Mouse (Mus musculus) forebrain, postnatal 0 days (tissue): ENCODE data around the gene Atg2a. TPM values are rescaled to one million over a fixed set of nuclear protein-coding genes. Genes with fewer than 3 reads are reported as not detected.
A peak's percentile ranks its signal among the peaks of the same experiment; 100 is the strongest.

Source experiments
- ATAC-seq: fragments of 200-750 bp; cut with Nextera tagmentation; 2 replicates; pipeline ENCODE4 v1.8.0; 2017; ENCODE audit warnings: mild to moderate bottlenecking, moderate library complexity
- DNase-seq: peaks from one replicate; pipeline ENCODE4 v3.0.0-alpha.2; 2015
- H3K27ac ChIP-seq: fragments of 300-500 bp; sonication (generic); 2 replicates; pipeline ENCODE4 v1.5.1; 2014; ENCODE audit warnings: low read depth, mild to moderate bottlenecking, antibody characterized with exemption, low read length, moderate library complexity, mixed read lengths
- H3K27me3 ChIP-seq: fragments of 300-500 bp; sonication (generic); 2 replicates; pipeline ENCODE4 v1.6.1; 2014; ENCODE audit warnings: mild to moderate bottlenecking, low read length, mixed read lengths; ENCODE audit not compliant: insufficient read depth
- H3K36me3 ChIP-seq: fragments of 300-500 bp; sonication (generic); 2 replicates; pipeline ENCODE4 v1.6.1; 2014; ENCODE audit warnings: mild to moderate bottlenecking, moderate library complexity; ENCODE audit not compliant: insufficient read depth
- H3K4me1 ChIP-seq: fragments of 300-500 bp; sonication (generic); 2 replicates; pipeline ENCODE4 v1.6.1; 2014; ENCODE audit warnings: antibody characterized with exemption; ENCODE audit not compliant: insufficient read depth
- H3K4me2 ChIP-seq: fragments of 300-500 bp; sonication (generic); 2 replicates; pipeline ENCODE4 v1.6.1; 2014; ENCODE audit warnings: low read depth, mild to moderate bottlenecking, moderate library complexity
- H3K4me3 ChIP-seq: fragments of 300-500 bp; sonication (generic); 2 replicates; pipeline ENCODE4 v1.5.1; 2014; ENCODE audit warnings: low read depth, low read length, mixed read lengths
- H3K9ac ChIP-seq: fragments of 300-500 bp; sonication (generic); 2 replicates; pipeline ENCODE4 v1.6.1; 2014; ENCODE audit warnings: mild to moderate bottlenecking
- H3K9me3 ChIP-seq: fragments of 300-500 bp; sonication (generic); 2 replicates; pipeline ENCODE4 v1.6.1; 2016; ENCODE audit warnings: low read length
- CTCF ChIP-seq: sonication (generic); IDR thresholded peaks from 2 replicates; pipeline ENCODE4 v1.5.1; 2016; ENCODE audit warnings: antibody characterized with exemption, control low read depth, low read depth
- WGBS: fragments of 180-500 bp; shearing (Covaris S2); extraction: QIAGEN DNeasy Blood & Tissue Kit; methylation state at CpG from one replicate; pipeline ENCODE4 v1.1.7; 2014; 5-methylcytosine and 5-hydroxymethylcytosine counted together
- polyA plus RNA-seq: library from polyadenylated mRNA; unstranded; fragments of >200 nt; fragmentation: Nextera tagmentation; extraction: Ambion mirVana; gene quantifications from 2 replicates; pipeline ENCODE4 v1.2.1, GENCODE M21; 2015
- total RNA-seq: library from RNA; depleted of rRNA; stranded (reverse); fragments of >200 nt; gene quantifications from 2 replicates; pipeline ENCODE4 v1.2.3, GENCODE M21; 2014

The Atg2a gene
- total and polyA plus RNA-seq, 2 experiments from 2014 or later, result 7.6 to 26.7 TPM

- H3K9ac ChIP-seq, result no peak overlapping the region
- no peaks in the 10 kb centered on the region for H3K9me3 ChIP-seq
- no peak for DNase-seq
- no peaks in the 10 kb centered on the region; the same call in 1 of the 2 replicates for H3K4me1 ChIP-seq
- H3K4me3 ChIP-seq, result no peak overlapping the region
- 91% methylated on average over 8 of the region's 8 CpGs for WGBS
- no peak for TF ChIP-seq CTCF
- 0 out of 2 replicates have a peak overlapping the region, but pooled peaks have one; percentile 21 for H3K27ac ChIP-seq
- H3K36me3 ChIP-seq, result peaks cover 38% of the 10 kb centered on the region
- no peak for ATAC-seq
- H3K4me2 ChIP-seq, result no peak overlapping the region
- no peaks in the 10 kb centered on the region for H3K27me3 ChIP-seq
These were observed 21.5 kb downstream of the Atg2a start for GRCm38 (mm10) chr19:6262839-6263433.

GRCm38 (mm10) chr19:6264200-6264599, 22.7 kb downstream of the Atg2a start:
- no peak overlapping the region for H3K4me3 ChIP-seq
- no peak overlapping the region for H3K4me2 ChIP-seq
- WGBS, result 76% methylated on average over 9 of the region's 9 CpGs
- no peak overlapping the region for H3K27ac ChIP-seq
- peaks cover 26% of the 10 kb centered on the region for H3K36me3 ChIP-seq
- no peaks in the 10 kb centered on the region for H3K9me3 ChIP-seq
- DNase-seq (no peak), ATAC-seq (no peak)
- no peak overlapping the region for H3K9ac ChIP-seq
- no peak for TF ChIP-seq CTCF
- H3K27me3 ChIP-seq, result no peaks in the 10 kb centered on the region
- H3K4me1 ChIP-seq, result no peaks in the 10 kb centered on the region; the same call in 1 of the 2 replicates

- no peak for DNase-seq
- no peak overlapping the region for H3K4me2 ChIP-seq
- H3K36me3 ChIP-seq, result peaks cover 22% of the 10 kb centered on the region
- ATAC-seq, result no peak
- no peak overlapping the region for H3K9ac ChIP-seq
- no peaks in the 10 kb centered on the region for H3K27me3 ChIP-seq
- no peak overlapping the region for H3K27ac ChIP-seq
- H3K9me3 ChIP-seq, result no peaks in the 10 kb centered on the region
- H3K4me1 ChIP-seq, result no peaks in the 10 kb centered on the region; the same call in 1 of the 2 replicates
- H3K4me3 ChIP-seq, result no peak overlapping the region
- 87% methylated on average over 8 of the region's 8 CpGs for WGBS
- TF ChIP-seq CTCF, result no peak
These were observed 23.5 kb downstream of the Atg2a start for GRCm38 (mm10) chr19:6264945-6265344.

GRCm38 (mm10) chr19:6265727-6266182, 24.3 kb downstream of the Atg2a start:
- H3K9me3 ChIP-seq, result no peaks in the 10 kb centered on the region
- H3K4me1 ChIP-seq, result no peaks in the 10 kb centered on the region; the same call in 1 of the 2 replicates
- 63% methylated on average over 6 of the region's 6 CpGs for WGBS
- H3K36me3 ChIP-seq, result peaks cover 18% of the 10 kb centered on the region
- peak; percentile 18; the same call in 1 of the 2 replicates for TF ChIP-seq CTCF
- no peaks in the 10 kb centered on the region for H3K27me3 ChIP-seq
- no peak overlapping the region for H3K27ac ChIP-seq
- no peak for ATAC-seq
- no peak overlapping the region for H3K4me2 ChIP-seq
- no peak overlapping the region for H3K4me3 ChIP-seq
- no peak for DNase-seq
- no peak overlapping the region for H3K9ac ChIP-seq

GRCm38 (mm10) chr19:6267306-6268169, 26.1 kb downstream of the Atg2a start:
- 55% methylated on average over 11 of the region's 11 CpGs for WGBS
- no peak overlapping the region for H3K4me3 ChIP-seq
- H3K4me2 ChIP-seq, result no peak overlapping the region
- no peak overlapping the region for H3K9ac ChIP-seq
- TF ChIP-seq CTCF, result no peak
- H3K36me3 ChIP-seq, result no peaks in the 10 kb centered on the region
- ATAC-seq (no peak), DNase-seq (no peak)
- H3K9me3 ChIP-seq, result no peaks in the 10 kb centered on the region
- no peaks in the 10 kb centered on the region; the same call in 1 of the 2 replicates for H3K4me1 ChIP-seq
- no peaks in the 10 kb centered on the region for H3K27me3 ChIP-seq
- H3K27ac ChIP-seq, result no peak overlapping the region

- no peaks in the 10 kb centered on the region for H3K9me3 ChIP-seq
- 18% methylated on average over 8 of the region's 8 CpGs for WGBS
- no peak overlapping the region for H3K4me2 ChIP-seq
- peak; percentile 92 for TF ChIP-seq CTCF
- ATAC-seq (peak; percentile 86), DNase-seq (peak; percentile 82)
- H3K4me3 ChIP-seq, result no peak overlapping the region
- H3K36me3 ChIP-seq, result no peaks in the 10 kb centered on the region
- H3K4me1 ChIP-seq, result no peaks in the 10 kb centered on the region; the same call in 1 of the 2 replicates
- H3K27me3 ChIP-seq, result no peaks in the 10 kb centered on the region
- no peak overlapping the region for H3K9ac ChIP-seq
- H3K27ac ChIP-seq, result no peak overlapping the region
These were observed 26.7 kb downstream of the Atg2a start for GRCm38 (mm10) chr19:6268170-6268528.

GRCm38 (mm10) chr19:6268670-6269132, 27.2 kb downstream of the Atg2a start:
- no peaks in the 10 kb centered on the region for H3K9me3 ChIP-seq
- no peak for DNase-seq

More at GRCm38 (mm10) chr19:6268670-6269132, 27.2 kb downstream of the Atg2a start:
- WGBS, result 88% methylated on average over 7 of the region's 7 CpGs
- no peaks in the 10 kb centered on the region; the same call in 1 of the 2 replicates for H3K4me1 ChIP-seq
- TF ChIP-seq CTCF, result no peak
- H3K4me2 ChIP-seq, result no peak overlapping the region
- H3K36me3 ChIP-seq, result no peaks in the 10 kb centered on the region
- H3K9ac ChIP-seq, result no peak overlapping the region
- no peaks in the 10 kb centered on the region for H3K27me3 ChIP-seq
- H3K4me3 ChIP-seq, result no peak overlapping the region
- H3K27ac ChIP-seq, result no peak overlapping the region
- no peak for ATAC-seq
